Mouse (Mus musculus): ENCODE measurements around the gene Ildr2. TPM values are rescaled to one million over a fixed set of nuclear protein-coding genes. Genes with fewer than 3 reads are reported as not detected.

The Ildr2 gene
- 8.0 TPM for polyA plus RNA-seq (2014; fragmentation: Illumina TruSeq; extraction: RNeasy Lipid Tissue Mini Kit (QIAGEN cat#74804); ENCODE audit: low read depth, low replicate concordance)

DNA sequence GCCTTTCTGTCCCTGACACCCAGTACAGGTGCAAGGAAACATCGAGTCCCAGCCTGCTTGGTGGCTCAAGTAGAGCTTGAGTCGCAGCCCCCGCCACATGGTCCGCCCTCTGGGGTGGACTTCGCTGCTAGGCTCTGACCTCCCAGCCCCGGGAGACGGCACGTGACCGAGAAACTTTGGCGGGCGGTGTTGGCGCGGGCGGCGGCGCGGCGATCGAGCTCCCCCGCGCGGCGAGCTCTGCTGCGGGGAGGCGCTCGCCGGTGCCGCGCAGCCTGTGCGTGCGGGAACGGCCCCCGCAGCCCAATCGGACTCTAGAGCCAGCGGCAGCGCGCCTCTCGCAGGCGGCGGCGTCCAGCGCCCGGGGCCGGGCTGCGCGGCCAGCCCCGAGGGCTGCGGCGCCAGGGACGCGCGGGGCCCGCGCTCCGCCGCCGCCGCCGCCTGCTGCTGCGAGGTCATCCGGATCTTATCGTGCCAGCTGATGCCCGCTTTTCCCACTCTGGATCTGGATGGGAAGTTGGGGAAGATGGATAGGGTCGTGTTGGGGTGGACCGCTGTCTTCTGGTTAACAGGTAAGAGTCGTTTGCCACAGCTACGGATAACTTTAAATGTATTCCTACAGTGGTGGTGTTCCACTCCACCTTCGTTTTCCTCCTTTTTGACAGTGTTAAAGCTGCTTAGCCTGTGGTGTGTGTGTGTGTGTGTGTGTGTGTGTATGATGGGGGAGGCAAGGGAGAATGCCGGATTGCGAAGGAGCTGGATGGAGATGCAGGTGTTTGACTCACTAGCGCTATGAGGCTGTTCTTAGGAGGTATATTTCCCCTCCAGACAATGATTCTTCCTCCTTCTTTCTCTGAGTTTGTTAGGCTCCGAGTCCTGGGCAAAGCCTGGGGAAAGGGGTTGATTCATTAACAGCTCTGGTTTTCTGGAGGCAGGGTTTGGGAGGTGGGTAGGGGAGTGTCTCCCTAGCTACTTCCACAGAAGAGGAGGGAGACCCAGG lies at the start of gene Ildr2:
Gene Ildr2 (plus strand): TSS at position 242 of the 997 bp plus-strand sequence.

DNA sequence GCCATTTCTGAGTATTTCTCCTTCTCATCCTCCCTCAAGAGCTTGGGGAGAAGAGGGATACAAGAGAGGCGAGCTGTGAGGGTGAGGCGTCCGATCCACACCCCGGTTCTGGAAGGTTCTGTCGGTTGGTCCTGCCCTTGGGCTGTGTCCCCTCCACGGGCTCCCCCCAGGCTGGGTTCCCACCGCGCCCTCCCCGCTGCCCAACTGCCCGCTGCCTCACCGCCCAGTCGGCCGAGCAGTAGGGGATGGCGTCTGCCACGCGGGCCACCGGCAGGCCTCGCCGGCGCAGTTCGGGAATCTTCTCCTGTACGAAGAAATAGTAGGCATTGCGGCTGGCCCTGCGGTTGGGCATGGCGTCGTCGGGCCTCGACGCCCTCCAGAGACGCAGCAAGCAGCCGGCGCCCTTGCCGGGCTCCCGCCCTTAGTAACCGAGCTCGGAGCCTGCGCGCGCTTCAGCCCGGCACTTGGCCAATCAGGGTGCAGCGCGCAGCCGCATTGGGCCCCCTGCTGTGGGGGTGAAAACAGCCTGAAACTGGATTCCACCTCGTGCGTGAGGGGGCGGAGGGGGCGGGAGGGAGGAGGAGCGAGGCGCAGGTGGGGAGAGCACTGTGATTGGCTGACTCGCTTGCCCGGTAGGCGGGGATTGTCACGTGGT lies 15.5 kb upstream of the Ildr2 start, which contains the start of gene Mael:
Gene Mael (minus strand): TSS at position 433 of the 655 bp plus-strand sequence.

Other genes with a start within 250 kb of the Ildr2 start
- gene Dusp27, start 126.2 kb upstream of the Ildr2 start, polyA plus RNA-seq (2014; fragmentation: Illumina TruSeq; extraction: RNeasy Lipid Tissue Mini Kit (QIAGEN cat#74804); ENCODE audit: low read depth, low replicate concordance) = not detected
- gene Gpa33, start 123.9 kb upstream of the Ildr2 start, polyA plus RNA-seq (2014; fragmentation: Illumina TruSeq; extraction: RNeasy Lipid Tissue Mini Kit (QIAGEN cat#74804); ENCODE audit: low read depth, low replicate concordance) = not detected
- not detected for gene Mael, start 15.4 kb upstream of the Ildr2 start, polyA plus RNA-seq (2014; fragmentation: Illumina TruSeq; extraction: RNeasy Lipid Tissue Mini Kit (QIAGEN cat#74804); ENCODE audit: low read depth, low replicate concordance)
- 21.6 TPM for gene Tada1, start 125.0 kb downstream of the Ildr2 start, polyA plus RNA-seq (2014; fragmentation: Illumina TruSeq; extraction: RNeasy Lipid Tissue Mini Kit (QIAGEN cat#74804); ENCODE audit: low read depth, low replicate concordance)
- 27.2 TPM for gene Pogk, start 155.7 kb downstream of the Ildr2 start, polyA plus RNA-seq (2014; fragmentation: Illumina TruSeq; extraction: RNeasy Lipid Tissue Mini Kit (QIAGEN cat#74804); ENCODE audit: low read depth, low replicate concordance)
- gene Gm4846, start 243.4 kb downstream of the Ildr2 start, polyA plus RNA-seq (2014; fragmentation: Illumina TruSeq; extraction: RNeasy Lipid Tissue Mini Kit (QIAGEN cat#74804); ENCODE audit: low read depth, low replicate concordance) = 0.64 TPM

Data from adrenal gland, adult 10 weeks (tissue).